Mouse (Mus musculus): Measurements from ENCODE around the gene Slfn3. TPM values are rescaled to one million over a fixed set of nuclear protein-coding genes. Genes with fewer than 3 reads are reported as not detected.

Slfn3 gene
- polyA plus RNA-seq, 2 experiments from 2014 or later = 4.1 to 4.6 TPM

Other genes starting within 250 kb of the Slfn3 start
- 10 to 100 TPM; 28.0 to 37.3 TPM for gene Slfn5, start 240.0 kb upstream of the Slfn3 start, polyA plus RNA-seq (2017; shearing (Covaris generic))
- gene Slfn9, start 199.5 kb upstream of the Slfn3 start, polyA plus RNA-seq (2017; shearing (Covaris generic)) = 10 to 100 TPM; 16.2 to 24.2 TPM
- 10 to 100 TPM; 61.2 to 85.7 TPM for gene Slfn8, start 170.5 kb upstream of the Slfn3 start, polyA plus RNA-seq (2017; shearing (Covaris generic))
- 100 to 1,000 TPM; 893 to 932 TPM for gene Slfn2, start 126.2 kb upstream of the Slfn3 start, polyA plus RNA-seq (2017; shearing (Covaris generic))
- 100 to 1,000 TPM; 280 to 284 TPM for gene Slfn1, start 74.5 kb upstream of the Slfn3 start, polyA plus RNA-seq (2017; shearing (Covaris generic))
- under 1 TPM; 0.19 to 0.44 TPM for gene Slfn4, start 16.1 kb upstream of the Slfn3 start, polyA plus RNA-seq (2017; shearing (Covaris generic))
- not detected for gene Slfn14, start 95.4 kb downstream of the Slfn3 start, polyA plus RNA-seq (2017; shearing (Covaris generic))
- gene Ap2b1, start 107.7 kb downstream of the Slfn3 start, polyA plus RNA-seq (2017; shearing (Covaris generic)) = 10 to 100 TPM; 51.1 to 58.1 TPM
- 10 to 100 TPM; 12.2 to 16.4 TPM for gene Pex12, start 111.3 kb downstream of the Slfn3 start, polyA plus RNA-seq (2017; shearing (Covaris generic))
- gene Rasl10b, start 217.8 kb downstream of the Slfn3 start, polyA plus RNA-seq (2017; shearing (Covaris generic)) = not detected
- gene Gas2l2, start 238.1 kb downstream of the Slfn3 start, polyA plus RNA-seq (2017; shearing (Covaris generic)) = not detected
- gene 1700020L24Rik, start 246.3 kb downstream of the Slfn3 start, polyA plus RNA-seq (2017; shearing (Covaris generic)) = under 1 TPM; 0.71 to 0.92 TPM